Mouse (Mus musculus) embryonic facial prominence, embryonic 12.5 days (tissue): ENCODE measurements around the gene Tmem143. TPM values are rescaled to one million over a fixed set of nuclear protein-coding genes. Genes with fewer than 3 reads are reported as not detected.
"Not testable (repeated sequence)": the region's sequence is repeated elsewhere in the genome, so short reads cannot be mapped to it uniquely, and the experiment has no call there.

Experiments
- ATAC-seq: fragments of 200-750 bp; cut with Nextera tagmentation; 2 replicates; pipeline ENCODE4 v1.8.0; 2017; ENCODE audit not compliant: insufficient number of reproducible peaks, insufficient read depth, low FRiP score, low TSS enrichment
- H3K27ac ChIP-seq: fragments of 300-500 bp; sonication (generic); 2 replicates; pipeline ENCODE4 v1.5.1; 2016; ENCODE audit warnings: mild to moderate bottlenecking
- H3K27me3 ChIP-seq: fragments of 300-500 bp; sonication (generic); 2 replicates; pipeline ENCODE4 v1.6.1; 2016; ENCODE audit warnings: mild to moderate bottlenecking, moderate library complexity
- H3K36me3 ChIP-seq: fragments of 300-500 bp; sonication (generic); 2 replicates; pipeline ENCODE4 v1.6.1; 2016; ENCODE audit warnings: mild to moderate bottlenecking
- H3K4me1 ChIP-seq: fragments of 300-500 bp; sonication (generic); 2 replicates; pipeline ENCODE4 v1.6.1; 2016
- H3K4me2 ChIP-seq: fragments of 300-500 bp; sonication (generic); replicated peaks from 2 replicates; pipeline ENCODE4 v1.6.1; 2016; ENCODE audit warnings: mild to moderate bottlenecking, moderate library complexity
- H3K4me3 ChIP-seq: fragments of 300-500 bp; sonication (generic); 2 replicates; pipeline ENCODE4 v1.5.1; 2016; ENCODE audit warnings: mild to moderate bottlenecking
- H3K9ac ChIP-seq: fragments of 300-500 bp; sonication (generic); 2 replicates; pipeline ENCODE4 v1.6.1; 2016; ENCODE audit warnings: mild to moderate bottlenecking, moderate library complexity
- H3K9me3 ChIP-seq: fragments of 300-500 bp; sonication (generic); 2 replicates; pipeline ENCODE4 v1.6.1; 2016; ENCODE audit warnings: mild to moderate bottlenecking, moderate library complexity
- WGBS: fragments of 180-500 bp; shearing (Covaris S2); methylation state at CpG from one replicate; pipeline ENCODE4 v1.1.7; 2016; 5-methylcytosine and 5-hydroxymethylcytosine counted together
- polyA plus RNA-seq: library from polyadenylated mRNA; unstranded; fragments of >200 nt; fragmentation: Nextera tagmentation; extraction: Ambion mirVana; gene quantifications from 2 replicates; pipeline ENCODE4 v1.2.1, GENCODE M21; 2016

Tmem143 gene
- polyA plus RNA-seq, 1 experiment from 2014 or later, result 5.7 TPM

DNA sequence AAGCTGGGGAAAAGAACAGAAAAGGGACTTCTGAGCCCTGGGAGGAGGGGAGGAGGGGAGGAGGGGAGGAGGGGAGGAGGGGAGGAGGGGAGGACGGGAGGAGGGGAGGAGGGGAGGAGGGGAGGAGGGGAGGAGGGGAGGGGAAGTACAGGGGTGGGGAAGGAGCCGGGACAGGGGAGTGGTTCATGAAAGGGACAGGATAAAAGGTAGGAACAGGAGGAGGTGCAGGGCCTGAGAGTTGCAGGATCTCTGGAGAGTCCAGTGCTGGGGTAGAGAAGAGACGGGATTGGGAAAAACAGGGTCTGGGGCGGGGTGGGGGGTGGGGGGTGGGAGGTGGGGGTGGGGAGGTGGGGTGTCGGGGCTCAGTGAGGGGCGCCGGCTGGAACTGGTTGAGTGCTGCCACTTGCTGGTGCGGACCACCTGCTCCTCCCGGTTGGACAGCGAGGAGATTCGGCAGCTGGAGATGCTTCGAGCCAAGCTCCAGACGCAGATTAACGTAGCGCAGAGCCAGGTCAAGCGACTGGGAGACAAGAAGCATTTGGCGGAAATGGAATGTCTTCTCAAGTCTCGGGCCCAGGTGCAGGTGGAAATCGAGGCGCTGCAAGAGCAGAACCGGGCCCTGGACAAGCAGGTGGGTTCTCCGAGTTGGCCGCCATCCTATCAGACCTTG is 32.0 kb downstream of the Tmem143 start:
- peaks cover 21% of the 10 kb centered on the region for H3K27me3 ChIP-seq
- WGBS, result 13% methylated on average over 20 of the region's 23 CpGs
- no peak overlapping the region for H3K27ac ChIP-seq
- no peaks in the 10 kb centered on the region for H3K9me3 ChIP-seq
- 0 out of 2 replicates have a peak, but pooled peaks cover 10% of the 10 kb centered on the region for H3K4me1 ChIP-seq
- H3K9ac ChIP-seq, result no peak overlapping the region
- peak overlapping the region; percentile 38 for H3K4me2 ChIP-seq
- H3K36me3 ChIP-seq, result no peaks in the 10 kb centered on the region
- ATAC-seq, result no peak
- no peak overlapping the region for H3K4me3 ChIP-seq

DNA sequence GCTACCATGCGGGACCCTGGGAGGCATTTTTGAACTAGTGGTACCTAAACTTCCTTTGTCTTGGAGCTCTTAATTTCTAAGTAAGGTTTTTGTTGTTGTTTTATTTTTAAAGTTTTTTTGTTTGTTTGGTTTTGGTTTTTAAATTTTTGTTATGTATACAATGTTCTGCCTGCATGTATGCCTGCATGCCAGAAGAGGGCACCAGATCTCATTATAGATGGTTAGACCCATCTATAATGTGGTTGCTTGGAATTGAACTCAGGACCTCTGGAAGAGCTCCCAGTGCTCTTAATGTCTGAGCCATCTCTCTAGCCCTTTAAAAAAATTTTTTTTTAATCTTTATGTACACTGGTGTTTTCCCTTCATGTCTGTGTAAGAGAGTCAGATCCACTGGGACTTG is 32.9 kb downstream of the Tmem143 start:
- Histone ChIP-seq H3K4me3 (no peak overlapping the region), H3K27ac (no peak overlapping the region), H3K9me3 (no peaks in the 10 kb centered on the region), H3K27me3 (peaks cover 21% of the 10 kb centered on the region), H3K9ac (no peak overlapping the region), H3K4me2 (no peak overlapping the region), H3K4me1 (0 out of 2 replicates have a peak, but pooled peaks cover 5% of the 10 kb centered on the region), H3K36me3 (no peaks in the 10 kb centered on the region)
- WGBS, result 91% methylated on average over 1 of the region's 1 CpGs
- ATAC-seq, result no peak

DNA sequence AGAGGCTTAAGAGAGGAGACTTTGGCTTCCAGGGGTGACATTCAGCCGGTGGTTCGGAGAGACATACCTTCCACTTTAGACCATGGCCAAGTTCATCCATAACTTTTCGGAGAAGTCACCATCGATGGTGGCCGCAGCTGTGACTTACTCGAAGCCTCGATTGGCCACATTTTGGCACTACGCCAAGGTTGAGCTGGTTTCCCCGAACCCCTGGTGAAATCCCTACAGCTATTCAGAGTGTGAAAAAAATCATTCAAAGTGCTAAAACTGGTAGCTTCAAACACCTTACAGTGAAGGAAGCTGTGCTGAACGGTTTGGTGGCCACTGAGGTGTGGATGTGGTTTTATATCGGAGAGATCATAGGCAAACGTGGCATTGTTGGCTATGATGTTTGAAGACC is 37.0 kb downstream of the Tmem143 start:
- H3K27me3 ChIP-seq, H3K4me3 ChIP-seq, H3K27ac ChIP-seq, H3K4me2 ChIP-seq, H3K4me1 ChIP-seq, H3K9ac ChIP-seq, H3K36me3 ChIP-seq, ATAC-seq, H3K9me3 ChIP-seq: not testable (repeated sequence)
- WGBS, result 91% methylated on average over 12 of the region's 12 CpGs

DNA sequence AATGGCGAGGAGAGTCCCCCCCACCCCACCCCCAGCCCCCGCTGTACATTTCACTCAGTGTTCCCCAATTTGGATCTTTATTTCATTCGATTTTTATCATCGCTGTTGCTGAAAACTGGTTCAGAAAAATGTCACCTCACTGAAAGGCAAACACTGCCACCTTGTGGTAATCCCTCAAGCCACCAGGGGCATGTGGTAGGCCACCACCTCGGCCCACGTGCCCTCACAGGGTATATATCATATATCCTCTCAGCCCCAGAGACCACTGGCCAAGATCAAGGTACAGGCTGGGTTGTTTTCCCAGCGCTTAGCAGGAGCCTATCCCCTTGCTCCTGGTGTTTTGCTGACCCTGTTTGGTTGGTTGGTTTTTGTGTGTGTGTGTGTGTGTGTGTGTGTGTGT is 38.4 kb downstream of the Tmem143 start:
- Histone ChIP-seq H3K27ac (no peak overlapping the region), H3K27me3 (no peaks in the 10 kb centered on the region), H3K9ac (no peak overlapping the region), H3K4me1 (no peaks in the 10 kb centered on the region), H3K4me2 (no peak overlapping the region), H3K36me3 (no peaks in the 10 kb centered on the region), H3K9me3 (no peaks in the 10 kb centered on the region), H3K4me3 (no peak overlapping the region)
- no peak for ATAC-seq
- WGBS, result 25% methylated on average over 7 of the region's 7 CpGs

DNA sequence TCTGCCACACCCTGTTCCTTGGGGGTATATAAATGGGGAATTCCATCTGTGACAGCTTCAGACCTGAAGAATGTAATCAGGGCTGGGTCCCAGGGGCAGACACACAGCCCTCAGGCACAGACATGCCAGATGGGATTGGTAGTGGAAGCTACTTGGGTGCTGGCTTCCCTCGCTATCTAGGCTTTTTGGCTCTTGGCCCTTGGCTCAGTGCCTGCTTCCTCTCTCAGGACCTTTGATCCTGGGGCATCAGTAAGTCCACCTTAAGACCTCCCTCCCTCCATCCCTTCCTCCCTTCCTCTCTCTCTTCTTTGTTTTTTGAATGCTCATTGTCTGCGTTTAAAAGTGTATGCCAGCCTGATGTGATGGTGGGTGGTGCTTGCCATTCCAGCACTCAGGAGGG is 43.1 kb downstream of the Tmem143 start:
- Histone ChIP-seq H3K4me2 (no peak overlapping the region), H3K9me3 (no peaks in the 10 kb centered on the region), H3K9ac (no peak overlapping the region), H3K27ac (no peak overlapping the region), H3K36me3 (no peaks in the 10 kb centered on the region), H3K27me3 (no peaks in the 10 kb centered on the region), H3K4me1 (no peaks in the 10 kb centered on the region), H3K4me3 (no peak overlapping the region)
- WGBS, result 39% methylated on average over 2 of the region's 2 CpGs
- ATAC-seq, result no peak

DNA sequence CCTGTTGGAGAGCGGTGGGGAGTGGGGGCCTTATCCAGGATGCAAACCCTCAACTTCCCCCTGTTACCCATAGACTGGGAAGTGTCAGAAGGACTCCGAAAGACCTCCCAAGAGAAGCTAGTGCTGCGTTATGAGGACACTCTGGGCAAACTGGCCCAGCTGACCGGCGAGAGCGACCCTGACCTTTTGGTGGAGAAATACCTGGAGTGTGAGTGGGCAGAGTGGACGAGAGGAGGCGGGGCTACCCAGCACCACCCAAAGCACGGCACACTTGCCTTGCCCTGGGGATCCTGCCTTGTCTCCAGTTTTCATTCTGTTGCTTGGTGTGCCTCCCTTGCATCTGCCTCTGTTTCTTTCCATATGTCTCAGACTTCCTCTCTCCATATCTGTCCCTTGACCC is 45.2 kb downstream of the Tmem143 start:
- Histone ChIP-seq H3K4me2 (no peak overlapping the region), H3K4me3 (no peak overlapping the region), H3K27ac (no peak overlapping the region), H3K9ac (no peak overlapping the region), H3K9me3 (no peaks in the 10 kb centered on the region), H3K36me3 (no peaks in the 10 kb centered on the region), H3K4me1 (no peaks in the 10 kb centered on the region), H3K27me3 (no peaks in the 10 kb centered on the region)
- ATAC-seq, result no peak
- WGBS, result 84% methylated on average over 9 of the region's 9 CpGs

DNA sequence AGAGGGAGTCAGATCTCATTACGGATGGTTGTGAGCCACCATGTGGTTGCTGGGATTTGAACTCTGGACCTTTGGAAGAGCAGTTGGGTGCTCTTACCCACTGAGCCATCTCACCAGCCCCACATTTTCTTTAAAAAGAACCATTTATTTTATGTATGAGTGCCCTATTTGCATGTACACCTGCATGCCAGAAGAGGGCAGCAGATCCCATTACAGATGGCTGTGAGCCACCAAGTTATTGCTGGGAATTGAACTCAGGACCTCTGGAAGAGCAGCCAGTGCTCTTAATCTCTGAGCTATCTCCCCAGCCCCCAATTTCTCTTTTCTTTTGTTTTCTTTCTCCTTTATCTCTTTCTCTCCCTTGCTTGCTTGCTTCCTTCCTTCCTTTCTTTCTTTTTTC is 46.5 kb downstream of the Tmem143 start:
- H3K4me1 ChIP-seq, H3K27ac ChIP-seq, ATAC-seq, H3K9me3 ChIP-seq, H3K27me3 ChIP-seq, H3K4me2 ChIP-seq, H3K9ac ChIP-seq, H3K4me3 ChIP-seq, H3K36me3 ChIP-seq: not testable (repeated sequence)
- 70% methylated on average over 1 of the region's 1 CpGs for WGBS

DNA sequence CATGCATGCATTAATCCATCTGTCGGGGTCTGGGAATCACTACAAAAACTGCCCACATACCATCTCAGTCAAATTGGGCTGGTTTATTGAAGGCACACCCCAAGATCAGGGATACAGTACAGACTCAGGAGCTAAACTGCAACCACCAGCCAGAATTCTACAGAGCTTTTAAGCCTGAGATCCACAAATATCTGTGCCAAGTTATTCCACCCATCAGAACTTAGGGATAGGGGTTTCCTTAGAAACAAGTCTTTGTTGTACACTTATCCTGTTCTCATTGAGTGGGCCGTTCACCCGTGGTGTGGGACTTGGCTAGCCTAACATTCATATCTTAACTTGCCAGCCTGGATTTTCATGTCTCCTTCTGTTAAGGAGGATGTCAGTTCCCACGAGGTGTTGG is 52.3 kb downstream of the Tmem143 start:
- H3K9ac ChIP-seq, result no peak overlapping the region
- no peak for ATAC-seq
- H3K9me3 ChIP-seq, result no peaks in the 10 kb centered on the region
- no peaks in the 10 kb centered on the region for H3K4me1 ChIP-seq
- H3K4me3 ChIP-seq, result no peak overlapping the region
- H3K4me2 ChIP-seq, result no peak overlapping the region
- 84% methylated on average over 4 of the region's 4 CpGs for WGBS
- H3K27ac ChIP-seq, result no peak overlapping the region
- H3K27me3 ChIP-seq, result no peaks in the 10 kb centered on the region
- H3K36me3 ChIP-seq, result no peaks in the 10 kb centered on the region

DNA sequence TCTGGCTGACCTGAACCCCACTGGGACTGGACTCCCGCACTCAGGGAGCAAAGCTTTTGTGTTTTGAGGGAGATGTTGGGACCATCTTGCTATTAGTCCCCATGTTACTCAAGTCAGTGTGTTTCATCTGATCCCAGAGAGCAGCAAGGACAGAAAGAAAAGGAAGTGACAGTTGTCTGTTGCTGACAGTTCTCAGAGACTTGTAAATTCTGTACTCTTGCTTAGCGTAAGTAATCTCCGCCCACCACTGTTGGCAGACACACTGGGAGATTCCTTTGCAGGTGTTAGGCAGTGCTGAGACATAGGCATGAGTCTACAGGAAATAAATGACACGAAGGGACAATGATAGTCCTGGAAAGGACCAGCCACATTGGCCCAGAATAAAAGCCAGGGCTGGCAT is 59.9 kb downstream of the Tmem143 start:
- ATAC-seq, result no peak
- Histone ChIP-seq H3K4me3 (no peak overlapping the region), H3K27ac (no peak overlapping the region), H3K36me3 (no peaks in the 10 kb centered on the region), H3K9me3 (no peaks in the 10 kb centered on the region), H3K27me3 (no peaks in the 10 kb centered on the region), H3K4me1 (no peaks in the 10 kb centered on the region), H3K9ac (no peak overlapping the region), H3K4me2 (no peak overlapping the region)
- 76% methylated on average over 4 of the region's 4 CpGs for WGBS

Other genes with a start within 250 kb of the Tmem143 start
- gene Fut2, start 230.5 kb upstream of the Tmem143 start, polyA plus RNA-seq, result 0.27 and 0.51 TPM in 2 replicates
- 0.67 and 0.73 TPM in 2 replicates for gene Ntn5, start 212.9 kb upstream of the Tmem143 start, polyA plus RNA-seq
- gene Sec1, start 202.5 kb upstream of the Tmem143 start, polyA plus RNA-seq, result 2.9 and 3.1 TPM in 2 replicates
- 11.5 and 14.1 TPM in 2 replicates for gene Car11, start 197.1 kb upstream of the Tmem143 start, polyA plus RNA-seq
- gene Dbp, start 191.9 kb upstream of the Tmem143 start, polyA plus RNA-seq, result 6.9 and 11.5 TPM in 2 replicates
- gene Rpl18, start 181.5 kb upstream of the Tmem143 start, polyA plus RNA-seq, result 926 and 973 TPM in 2 replicates
- 34.7 and 35.3 TPM in 2 replicates for gene Sphk2, start 178.9 kb upstream of the Tmem143 start, polyA plus RNA-seq
- 1.3 TPM in 2 replicates for gene Fam83e, start 175.7 kb upstream of the Tmem143 start, polyA plus RNA-seq
- gene Spaca4, start 171.1 kb upstream of the Tmem143 start, polyA plus RNA-seq, result not detected in 2 replicates
- 3.3 and 5.2 TPM in 2 replicates for gene Lmtk3, start 113.2 kb upstream of the Tmem143 start, polyA plus RNA-seq
- gene Sult2b1, start 112.3 kb upstream of the Tmem143 start, polyA plus RNA-seq, result 1.6 and 2.5 TPM in 2 replicates
- 173 and 176 TPM in 2 replicates for gene Cyth2, start 82.4 kb upstream of the Tmem143 start, polyA plus RNA-seq
- gene Kcnj14, start 72.2 kb upstream of the Tmem143 start, polyA plus RNA-seq, result 2.4 and 2.5 TPM in 2 replicates
- gene Grwd1, start 66.0 kb upstream of the Tmem143 start, polyA plus RNA-seq, result 75.6 and 76.3 TPM in 2 replicates
- gene Kdelr1, start 24.2 kb upstream of the Tmem143 start, polyA plus RNA-seq, result 53.6 and 66.3 TPM in 2 replicates
- gene Grin2d, start 18.6 kb upstream of the Tmem143 start, polyA plus RNA-seq, result 0.56 and 0.64 TPM in 2 replicates
- 0.33 and 0.82 TPM in 2 replicates for gene Syngr4, start 227 bp upstream of the Tmem143 start, polyA plus RNA-seq
- gene Emp3, start 24.5 kb downstream of the Tmem143 start, polyA plus RNA-seq, result 78.5 and 84.9 TPM in 2 replicates
- 3.8 and 4.2 TPM in 2 replicates for gene Ccdc114, start 27.1 kb downstream of the Tmem143 start, polyA plus RNA-seq
- gene Abcc6, start 133.4 kb downstream of the Tmem143 start, polyA plus RNA-seq, result 0.38 and 0.57 TPM in 2 replicates
- 28.2 and 29.5 TPM in 2 replicates for gene Nomo1, start 136.8 kb downstream of the Tmem143 start, polyA plus RNA-seq
- 0.14 and 0.34 TPM in 2 replicates for gene Kcnj11, start 203.8 kb downstream of the Tmem143 start, polyA plus RNA-seq